Mouse (Mus musculus) gastrocnemius, postnatal 36 days (tissue): ENCODE results near the gene Iqch. TPM values are rescaled to one million over a fixed set of nuclear protein-coding genes. Genes with fewer than 3 reads are reported as not detected.

ENCODE experiments used
- DNase-seq, 2 experiments: peaks; one replicate each; pipeline ENCODE4 v3.0.0; 2022
- intact Hi-C: fragments of 180-260 bp; cut with DNase I; formaldehyde crosslinking; loops from one replicate; pipeline ENCODE4 v1.15.1; 2025
- total RNA-seq, 2 experiments: library from RNA; stranded (reverse); gene quantifications; 2 replicates each; pipeline ENCODE4 v1.2.3; 2021

Gene Iqch
- total RNA-seq, 2 experiments from 2014 or later = not detected

- no peak for DNase-seq
- intact Hi-C loops = no loop called here
These were observed 98.4 kb downstream of the Iqch start for GRCm38 (mm10) chr9:63503890-63504289.

DNA sequence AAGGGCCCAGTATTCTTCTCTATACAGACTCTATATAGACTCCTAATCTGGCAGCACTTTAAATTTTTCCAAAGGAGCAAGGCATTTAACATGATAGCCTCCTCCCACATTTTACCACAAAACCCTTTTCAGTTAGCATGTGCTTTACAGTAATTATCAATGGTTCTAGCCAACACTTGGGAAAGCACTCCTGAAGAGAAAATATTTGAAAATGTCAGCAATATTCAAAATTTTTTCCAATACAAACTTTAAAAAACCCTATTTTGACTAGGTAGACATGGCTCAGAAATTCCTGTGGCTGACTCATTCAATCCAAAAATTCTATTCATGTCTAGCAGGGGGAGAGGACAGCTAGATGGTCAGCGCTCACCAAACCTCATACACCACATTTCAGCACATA, 100.8 kb downstream of the Iqch start:
- intact Hi-C loops = no loop called here
- no peak for DNase-seq

GRCm38 (mm10) chr9:63499912-63500311, 102.4 kb downstream of the Iqch start:
- intact Hi-C loops = no loop called here
- DNase-seq = no peak

GRCm38 (mm10) chr9:63495786-63496185, 106.5 kb downstream of the Iqch start:
- intact Hi-C loops = no loop called here
- DNase-seq = no peak

- intact Hi-C loops = no loop called here
These were observed 108.5 kb downstream of the Iqch start for GRCm38 (mm10) chr9:63493746-63494145.

GRCm38 (mm10) chr9:63492291-63492690, 110.0 kb downstream of the Iqch start:
- intact Hi-C loops = no loop called here
- DNase-seq = no peak

More at GRCm38 (mm10) chr9:63493746-63494145, 108.5 kb downstream of the Iqch start:
- DNase-seq = no peak

DNA sequence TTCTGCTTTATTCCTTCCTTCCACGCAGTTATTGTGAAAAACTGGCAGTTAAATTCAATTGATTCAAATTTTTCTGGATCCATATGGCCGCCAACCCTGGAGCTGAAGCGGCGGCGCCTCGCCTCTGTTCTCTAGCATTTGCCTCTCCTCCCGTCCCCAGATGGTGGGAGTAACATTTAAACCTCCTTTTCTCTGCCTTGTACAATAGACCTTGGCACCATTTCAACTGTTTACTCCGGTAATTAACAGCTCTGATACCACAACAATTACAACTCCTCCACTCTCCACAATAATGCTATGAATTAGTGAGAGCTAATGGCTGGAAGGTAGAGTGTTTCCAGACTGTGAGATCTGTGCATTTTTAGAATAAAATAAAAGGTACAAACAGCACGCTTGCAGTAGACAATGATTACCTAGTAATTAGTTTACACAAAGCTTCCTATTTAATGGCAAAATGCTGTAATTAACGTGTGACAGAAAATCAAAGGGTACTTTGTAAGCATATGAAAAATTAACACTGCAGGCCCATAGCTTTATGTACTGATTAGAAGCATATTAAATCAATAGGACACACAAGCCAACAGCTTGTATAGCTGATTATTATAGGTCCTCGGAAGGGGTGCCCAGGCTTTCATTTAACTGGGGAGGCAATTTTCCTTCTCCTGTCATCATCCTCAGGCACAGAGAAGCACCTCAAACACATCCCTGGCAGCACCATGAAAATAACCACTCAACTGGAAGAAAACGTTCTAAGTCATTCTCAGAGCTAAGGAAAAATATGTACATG, 111.6 kb downstream of the Iqch start:
- DNase-seq = no peak
- intact Hi-C loops = no loop called here

DNA sequence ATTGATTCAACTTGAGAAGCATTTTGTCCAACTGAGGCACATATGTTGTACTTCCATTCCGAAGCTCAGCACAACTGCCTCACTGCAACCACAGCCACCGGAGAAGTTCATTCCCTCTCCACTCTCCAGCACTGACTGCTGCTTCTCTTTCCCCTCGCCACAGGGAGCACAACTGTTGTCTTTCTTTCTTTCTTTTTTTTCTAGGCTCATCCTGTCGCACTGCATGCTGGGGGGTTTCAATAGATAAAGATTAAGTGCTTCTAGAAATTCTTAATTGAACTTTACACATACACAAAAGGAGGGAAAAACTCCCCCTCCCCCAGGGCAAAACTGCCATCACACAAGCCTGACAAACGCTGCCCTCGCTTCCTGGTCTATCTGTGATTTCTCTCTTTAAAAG, 113.1 kb downstream of the Iqch start:
- intact Hi-C loops = no loop called here
- no peak for DNase-seq

DNA sequence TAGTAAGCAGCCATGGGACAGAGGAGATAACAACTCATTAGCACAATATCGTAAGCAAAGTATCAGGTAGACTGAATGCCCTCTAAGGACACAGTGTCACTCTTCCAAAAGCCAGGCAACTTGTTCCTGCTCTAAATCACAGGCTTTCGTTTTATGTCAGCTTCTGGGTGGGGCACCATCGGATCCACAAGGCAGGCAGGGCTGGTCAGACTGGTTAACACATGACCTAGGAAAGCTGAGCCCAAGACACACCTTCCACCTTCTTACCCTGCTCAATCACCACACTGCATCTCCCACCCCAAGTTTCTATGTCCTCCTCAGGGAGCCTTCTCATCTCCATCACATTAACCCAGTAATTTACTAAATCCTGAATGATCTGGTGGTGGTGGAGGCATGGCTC, 136.7 kb downstream of the Iqch start:
- intact Hi-C loops = no loop called here
- DNase-seq = no peak

DNA sequence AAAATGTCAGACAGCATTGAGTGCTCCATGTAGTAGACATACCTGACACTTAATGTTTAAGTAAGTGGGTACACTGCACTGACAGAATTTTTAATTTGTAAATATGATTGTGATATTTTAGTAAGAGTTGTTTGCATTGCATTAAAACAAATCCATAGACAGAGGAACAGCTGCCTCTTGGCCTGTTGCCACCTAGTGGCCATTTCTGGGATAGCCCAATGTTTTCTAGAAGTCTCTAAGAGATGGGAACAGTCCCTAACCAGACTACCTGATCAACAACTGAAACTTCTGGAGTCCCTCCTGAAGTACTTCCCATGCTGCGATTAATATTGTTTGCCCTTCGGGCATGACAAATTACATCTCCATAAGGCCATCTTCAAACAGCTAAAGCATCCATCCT, 140.0 kb downstream of the Iqch start:
- intact Hi-C loops = loop anchor here (1.0 kb wide), 1 partner anchor 326 kb away; no protein-coding TSS in a partner anchor
- DNase-seq = peak; percentile 18 to 60

DNA sequence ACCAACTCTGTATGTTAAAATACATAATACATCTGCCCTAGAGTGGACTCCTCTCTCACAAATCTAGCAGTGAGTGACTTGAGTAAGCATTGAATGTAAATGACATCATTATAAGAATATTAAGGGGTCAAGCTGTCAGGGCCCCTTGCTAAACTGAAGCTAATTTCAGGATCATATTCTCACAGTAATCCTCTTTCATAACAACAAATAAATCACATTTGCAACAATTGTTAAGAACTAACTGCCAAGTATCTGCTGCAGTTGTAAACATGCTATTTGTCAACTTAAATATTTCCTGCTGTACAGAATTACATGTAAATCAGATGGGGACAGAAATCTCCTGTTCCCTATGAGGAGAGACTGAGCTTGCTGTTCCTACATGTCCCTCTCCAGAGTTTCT, 145.9 kb downstream of the Iqch start:
- DNase-seq = no peak
- intact Hi-C loops = no loop called here

- no peak for DNase-seq
- intact Hi-C loops = no loop called here
These were observed 148.0 kb downstream of the Iqch start for GRCm38 (mm10) chr9:63454341-63454740.

DNA sequence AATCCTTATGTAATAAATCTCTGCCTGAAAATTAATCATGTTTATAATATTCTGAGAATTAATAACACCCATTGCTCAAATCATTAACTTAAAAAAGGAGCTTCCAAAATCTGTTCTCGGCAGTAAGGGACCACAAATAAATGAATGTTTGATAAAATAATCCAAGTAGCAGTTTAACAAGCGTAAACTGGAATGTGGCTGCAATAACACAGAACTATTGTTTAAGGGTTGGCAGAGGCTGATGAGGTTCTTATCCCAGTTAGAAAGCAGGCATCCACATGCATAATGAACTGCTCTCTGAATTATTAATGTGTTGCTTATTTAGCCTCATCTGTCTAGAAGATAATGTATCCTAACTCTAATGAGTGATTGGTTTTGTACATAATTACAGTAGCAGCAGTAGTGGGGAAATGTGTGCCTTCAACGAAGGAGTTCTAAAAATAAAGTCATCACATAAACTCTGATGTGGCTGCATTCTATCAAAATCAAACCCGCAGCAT, 151.7 kb downstream of the Iqch start:
- DNase-seq = no peak
- intact Hi-C loops = no loop called here

GRCm38 (mm10) chr9:63443695-63444094, 158.6 kb downstream of the Iqch start:
- intact Hi-C loops = no loop called here
- no peak for DNase-seq

GRCm38 (mm10) chr9:63430652-63431051, 171.6 kb downstream of the Iqch start:
- intact Hi-C loops = no loop called here
- DNase-seq = no peak

- intact Hi-C loops = no loop called here
- no peak for DNase-seq
These were observed 181.1 kb downstream of the Iqch start for GRCm38 (mm10) chr9:63421096-63421736.

- DNase-seq = no peak
- intact Hi-C loops = no loop called here
These were observed 181.9 kb downstream of the Iqch start for GRCm38 (mm10) chr9:63420396-63420795.

DNA sequence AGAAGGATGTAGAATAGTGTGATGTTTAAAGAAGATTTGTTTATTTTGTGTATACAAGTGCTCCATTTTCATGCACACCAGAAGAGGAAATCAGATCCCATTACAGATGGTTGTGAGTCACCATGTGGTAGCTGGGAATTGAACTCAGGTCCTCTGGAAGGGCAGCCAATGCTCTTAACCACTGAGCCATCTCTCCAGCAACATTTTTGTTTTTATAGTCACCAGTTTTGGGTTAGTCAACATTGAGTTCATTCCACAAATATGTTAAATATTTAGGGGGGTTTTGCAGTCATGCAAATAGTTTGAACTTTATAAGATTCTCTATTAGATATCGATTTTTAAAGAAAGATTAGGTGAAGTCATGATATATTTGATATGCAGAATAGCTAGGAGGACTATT, 202.1 kb downstream of the Iqch start:
- intact Hi-C loops = no loop called here

DNA sequence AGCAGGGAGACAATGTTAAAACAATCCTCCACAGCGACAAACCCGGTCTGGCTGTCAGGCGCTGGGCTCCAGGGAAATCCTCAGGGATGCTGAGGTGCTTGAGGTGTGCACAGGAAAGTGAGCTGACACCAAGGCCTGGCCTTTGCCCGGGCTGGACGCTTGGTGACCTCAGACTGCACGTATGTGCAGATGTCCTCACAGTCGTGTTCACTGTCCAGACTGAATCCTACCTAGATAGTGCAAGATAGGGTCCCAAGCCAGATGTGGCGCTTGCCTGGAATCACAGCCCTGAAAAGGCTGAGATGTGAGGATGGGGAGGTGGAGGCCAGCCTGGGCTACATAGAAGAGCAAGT, 202.9 kb downstream of the Iqch start:
- no peak for DNase-seq
- intact Hi-C loops = no loop called here

More for the DNA sequence above, 202.1 kb downstream of the Iqch start:
- DNase-seq = no peak

- intact Hi-C loops = no loop called here
- DNase-seq = peak; percentile 94 to 95
These were observed 203.5 kb downstream of the Iqch start, which contains the start of gene 2300009A05Rik for GRCm38 (mm10) chr9:63398611-63399462. Gene 2300009A05Rik (minus strand): TSS chr9:63399246.

GRCm38 (mm10) chr9:63395612-63396011, 206.7 kb downstream of the Iqch start:
- no peak for DNase-seq
- intact Hi-C loops = no loop called here
